Mouse (Mus musculus): ENCODE measurements at regions not wholly inside any gene's neighbourhood (a gene's known extent, or its start where the extent isn't known, plus 50 kb on each side); places are given as distances from the start of the nearest gene placed in this dataset.

DNA sequence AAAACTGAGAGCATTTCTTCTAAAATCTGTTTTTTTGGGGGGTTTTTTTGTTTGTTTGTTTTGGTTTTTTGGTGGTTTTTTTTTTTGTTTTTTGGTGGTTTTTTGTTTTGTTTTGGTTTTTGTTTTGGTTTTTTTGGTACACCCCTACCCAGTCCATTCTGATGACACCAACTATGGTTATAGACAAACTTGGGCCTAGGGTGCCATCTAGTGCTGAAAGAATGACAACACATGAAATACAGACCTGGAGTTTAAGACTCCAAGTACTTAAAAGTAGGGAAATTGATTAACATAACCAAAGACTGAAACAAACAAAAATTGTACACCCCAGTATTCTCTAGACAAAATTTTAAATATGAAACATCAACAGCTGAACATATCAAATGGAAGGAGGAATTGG is 76.0 kb upstream of the Ano5 start:
- DNase-seq (ENCODE audit: low read depth, low spot score): peak; percentile 48

DNA sequence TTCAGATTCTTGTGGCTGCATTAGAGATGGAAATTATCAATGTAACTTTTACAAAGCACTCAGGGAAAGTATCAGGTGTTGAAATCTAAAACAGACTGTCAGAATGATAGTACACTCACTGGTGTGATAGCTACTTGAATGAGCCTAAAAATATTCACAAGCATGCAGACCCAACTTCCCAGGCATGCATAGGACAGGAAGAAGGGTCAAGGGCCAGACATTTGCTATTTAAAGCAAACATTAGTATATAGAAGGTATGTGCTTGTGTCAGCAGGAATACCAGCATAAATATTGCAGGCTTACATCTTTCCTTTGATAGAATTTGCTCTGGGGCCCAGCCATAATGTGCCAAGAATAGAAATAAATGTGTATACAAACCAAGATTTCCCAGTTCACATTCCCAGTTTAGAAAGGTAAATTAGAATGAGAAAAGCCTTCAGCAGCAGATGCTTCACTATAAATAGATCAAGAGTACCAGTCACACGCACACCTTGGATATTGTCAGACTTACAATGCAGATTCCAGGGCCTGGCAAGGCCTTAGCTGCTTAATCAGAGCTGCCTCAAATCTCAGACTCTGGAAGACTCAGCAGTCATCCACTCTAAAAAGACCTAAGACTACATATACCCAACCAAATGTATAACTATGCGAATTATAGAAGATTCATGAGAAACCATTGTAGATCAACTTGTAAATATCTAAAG is 55.7 kb upstream of the Ano5 start:
- no peak for DNase-seq (ENCODE audit: low read depth, low spot score)

- DNase-seq (ENCODE audit: low read depth, low spot score): no peak
These were observed 52.1 kb upstream of the Ano5 start for GRCm38 (mm10) chr7:51458757-51459156.
